Mouse (Mus musculus) effector memory CD4-positive, alpha-beta T cell, adult 7 months (primary cell): ENCODE measurements around the gene Nr1i2. TPM values are rescaled to one million over a fixed set of nuclear protein-coding genes. Genes with fewer than 3 reads are reported as not detected.

Source experiments
- polyA plus RNA-seq: library from polyadenylated mRNA; unstranded; fragments of 100-300 nt; shearing (Covaris generic); gene quantifications from one replicate; pipeline ENCODE4 v1.2.1, GENCODE M21; 2017

The Nr1i2 gene
- not detected for polyA plus RNA-seq

GRCm38 (mm10) chr16:38294685-38295348 is at the start of gene Nr1i2:
TSS of gene Nr1i2 (minus strand) at chr16:38294824.

GRCm38 (mm10) chr16:38341396-38342324 is 47.0 kb upstream of the Nr1i2 start, which contains the start of gene Maats1:
TSS of gene Maats1 (minus strand) at chr16:38342143.

Other genes starting within 250 kb of the Nr1i2 start
- 71.5 TPM for gene Gsk3b, start 205.8 kb downstream of the Nr1i2 start, polyA plus RNA-seq
- gene Maats1, start 47.3 kb upstream of the Nr1i2 start, polyA plus RNA-seq = 0.27 TPM
- gene Cox17, start 52.2 kb upstream of the Nr1i2 start, polyA plus RNA-seq = 247 TPM
- gene Gm21987, start 52.2 kb upstream of the Nr1i2 start, polyA plus RNA-seq = not detected
- 3.0 TPM for gene Popdc2, start 67.4 kb upstream of the Nr1i2 start, polyA plus RNA-seq
- not detected for gene Pla1a, start 138.3 kb upstream of the Nr1i2 start, polyA plus RNA-seq
- 60.8 TPM for gene Adprh, start 157.9 kb upstream of the Nr1i2 start, polyA plus RNA-seq
- 4.9 TPM for gene Cd80, start 160.7 kb upstream of the Nr1i2 start, polyA plus RNA-seq
- 3.9 TPM for gene Timmdc1, start 227.8 kb upstream of the Nr1i2 start, polyA plus RNA-seq